Mouse (Mus musculus) stomach, postnatal 0 days (tissue): ENCODE measurements around the gene Ahcy.

Experiments used
- CTCF ChIP-seq: IDR thresholded peaks from 2 replicates; pipeline ENCODE4 v1.5.1; 2016; ENCODE audit warnings: antibody characterized with exemption, low read depth, mild to moderate bottlenecking, moderate library complexity
- EP300 ChIP-seq: optimal IDR thresholded peaks from 2 replicates; pipeline ENCODE3; 2016; ENCODE audit warnings: antibody characterized with exemption

DNA sequence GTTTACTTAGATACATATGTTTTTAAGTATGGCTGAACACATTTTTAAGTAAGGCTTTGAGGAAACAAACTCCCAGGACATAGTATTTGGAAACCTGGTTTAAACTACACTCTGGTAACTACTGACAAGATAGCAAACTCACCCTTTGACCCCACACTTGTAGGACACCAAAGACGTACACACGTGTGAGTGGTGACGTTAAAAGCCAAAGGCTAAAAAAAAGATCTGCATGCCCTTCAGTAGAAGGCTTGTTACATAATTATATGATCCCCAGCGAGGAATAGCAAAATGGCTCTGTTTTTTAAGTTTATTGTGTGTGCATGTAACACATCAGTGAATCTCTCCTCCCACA lies 5.9 kb upstream of the Ahcy start:
- no peak for TF ChIP-seq CTCF
- TF ChIP-seq EP300, result no peak
